Mouse (Mus musculus) hindbrain, embryonic 16.5 days (tissue): ENCODE measurements around the gene Wfdc15a. TPM values are rescaled to one million over a fixed set of nuclear protein-coding genes. Genes with fewer than 3 reads are reported as not detected.

Experiments
- ATAC-seq: fragments of 200-750 bp; cut with Nextera tagmentation; 2 replicates; pipeline ENCODE4 v1.8.0; 2017; ENCODE audit warnings: moderate TSS enrichment, moderate library complexity
- H3K27ac ChIP-seq: fragments of 300-500 bp; sonication (generic); 2 replicates; pipeline ENCODE4 v1.5.1; 2014; ENCODE audit warnings: low read depth, mild to moderate bottlenecking, control low read depth, low read length, moderate library complexity
- H3K27me3 ChIP-seq: fragments of 300-500 bp; sonication (generic); replicated peaks from 2 replicates; pipeline ENCODE4 v1.6.1; 2014; ENCODE audit warnings: low read length; ENCODE audit not compliant: control insufficient read depth, insufficient read depth
- H3K36me3 ChIP-seq: fragments of 300-500 bp; sonication (generic); 2 replicates; pipeline ENCODE4 v1.6.1; 2014; ENCODE audit warnings: mild to moderate bottlenecking, low read length, moderate library complexity, mixed read lengths; ENCODE audit not compliant: control insufficient read depth, insufficient read depth
- H3K4me1 ChIP-seq: fragments of 300-500 bp; sonication (generic); 2 replicates; pipeline ENCODE4 v1.6.1; 2014; ENCODE audit warnings: low read depth, low read length; ENCODE audit not compliant: control insufficient read depth, insufficient read depth
- H3K4me2 ChIP-seq: fragments of 300-500 bp; sonication (generic); 2 replicates; pipeline ENCODE4 v1.6.1; 2014; ENCODE audit warnings: mild to moderate bottlenecking, low read length, control low read depth, moderate library complexity
- H3K4me3 ChIP-seq: fragments of 300-500 bp; sonication (generic); 2 replicates; pipeline ENCODE4 v1.5.1; 2014; ENCODE audit warnings: mild to moderate bottlenecking, low read length, control low read depth, moderate library complexity
- H3K9ac ChIP-seq: fragments of 300-500 bp; sonication (generic); 2 replicates; pipeline ENCODE4 v1.6.1; 2014; ENCODE audit warnings: low read depth, mild to moderate bottlenecking, control low read depth, low read length, moderate library complexity
- H3K9me3 ChIP-seq: fragments of 300-500 bp; sonication (generic); 2 replicates; pipeline ENCODE4 v1.6.1; 2014; ENCODE audit warnings: mild to moderate bottlenecking, low read length, moderate library complexity; ENCODE audit not compliant: control insufficient read depth
- WGBS: fragments of 180-500 bp; shearing (Covaris S2); extraction: QIAGEN DNeasy Blood & Tissue Kit; methylation state at CpG from one replicate; pipeline ENCODE4 v1.1.7; 2014; 5-methylcytosine and 5-hydroxymethylcytosine counted together
- polyA plus RNA-seq: library from polyadenylated mRNA; unstranded; fragments of >200 nt; fragmentation: Nextera tagmentation; extraction: Ambion mirVana; gene quantifications from 2 replicates; pipeline ENCODE4 v1.2.1, GENCODE M21; 2015

Wfdc15a gene
- polyA plus RNA-seq, 1 experiment from 2014 or later: not detected

DNA sequence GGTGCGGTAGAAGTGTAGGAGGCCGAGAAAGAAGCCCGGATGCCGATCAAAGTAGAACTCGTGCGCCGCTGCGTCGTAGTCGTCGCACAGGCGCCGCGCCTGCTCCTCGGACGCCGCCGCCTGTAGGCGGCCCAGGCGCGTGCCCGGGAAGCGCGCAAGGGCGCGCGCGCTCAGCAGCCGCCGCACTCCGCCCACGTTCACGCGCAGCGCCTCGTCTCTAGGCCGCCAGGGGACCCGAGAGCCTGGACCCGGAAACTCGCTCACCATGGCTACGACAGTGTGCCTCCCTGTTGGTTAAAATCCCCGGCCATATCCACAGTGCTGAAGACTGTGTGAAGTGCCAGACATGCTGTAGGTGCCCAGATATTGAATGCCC lies 31.4 kb downstream of the Wfdc15a start:
- Histone ChIP-seq H3K9ac (no peak overlapping the region; the same call in 1 of the 2 replicates), H3K27me3 (peaks cover 52% of the 10 kb centered on the region), H3K36me3 (no peaks in the 10 kb centered on the region), H3K9me3 (no peaks in the 10 kb centered on the region; the same call in 1 of the 2 replicates), H3K4me2 (peak overlapping the region; percentile 74), H3K27ac (no peak overlapping the region), H3K4me1 (peaks cover 18% of the 10 kb centered on the region), H3K4me3 (peak overlapping the region; percentile 46)
- peak; percentile 62 for ATAC-seq
- WGBS: 7% methylated on average over 37 of the region's 42 CpGs

DNA sequence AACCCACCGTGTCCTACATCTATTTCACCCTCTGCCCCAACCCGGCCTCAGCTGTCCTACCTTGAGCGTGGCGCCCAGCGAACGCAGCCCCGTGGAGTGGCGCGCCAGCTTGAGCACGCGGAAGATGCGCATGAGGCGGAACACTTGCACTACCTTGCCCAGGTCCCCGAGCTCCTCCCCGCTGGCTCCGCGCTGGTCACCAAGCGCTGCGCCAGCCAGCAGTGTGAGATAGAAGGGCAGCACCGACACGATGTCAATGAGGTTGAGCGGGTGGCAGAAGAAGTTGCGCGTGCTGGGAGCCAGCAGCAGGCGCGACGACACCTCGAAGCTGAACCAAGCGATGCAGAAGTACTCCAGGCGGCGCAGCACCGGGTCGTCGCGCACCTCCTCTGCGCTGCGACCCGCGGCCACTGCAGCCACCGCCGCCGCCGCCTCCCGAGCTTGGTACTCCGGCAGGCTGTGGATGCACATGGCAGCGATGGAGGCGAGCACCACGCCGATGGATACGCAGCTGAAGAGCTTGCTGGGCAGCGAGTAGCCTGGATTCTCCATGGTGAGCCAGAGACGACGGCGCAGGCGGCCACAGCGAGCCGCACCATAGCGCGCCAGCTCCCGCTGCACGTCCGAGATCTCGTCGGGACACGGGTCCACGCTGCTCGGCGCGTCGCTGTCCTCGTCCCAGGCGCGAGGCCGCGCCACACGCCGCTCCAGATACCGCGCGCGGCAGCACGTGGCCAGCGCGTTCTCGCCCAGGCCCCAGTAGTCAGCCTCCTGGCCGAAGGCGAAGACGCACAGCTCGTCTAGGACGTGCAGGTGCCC lies 32.0 kb downstream of the Wfdc15a start:
- Histone ChIP-seq H3K9ac (peak overlapping the region; percentile 50), H3K4me1 (peaks cover 18% of the 10 kb centered on the region), H3K4me3 (peak overlapping the region; percentile 46), H3K27me3 (peaks cover 52% of the 10 kb centered on the region), H3K9me3 (no peaks in the 10 kb centered on the region; the same call in 1 of the 2 replicates), H3K27ac (no peak overlapping the region), H3K4me2 (peak overlapping the region; percentile 74), H3K36me3 (no peaks in the 10 kb centered on the region)
- peak; percentile 82 for ATAC-seq
- 12% methylated on average over 71 of the region's 90 CpGs for WGBS

DNA sequence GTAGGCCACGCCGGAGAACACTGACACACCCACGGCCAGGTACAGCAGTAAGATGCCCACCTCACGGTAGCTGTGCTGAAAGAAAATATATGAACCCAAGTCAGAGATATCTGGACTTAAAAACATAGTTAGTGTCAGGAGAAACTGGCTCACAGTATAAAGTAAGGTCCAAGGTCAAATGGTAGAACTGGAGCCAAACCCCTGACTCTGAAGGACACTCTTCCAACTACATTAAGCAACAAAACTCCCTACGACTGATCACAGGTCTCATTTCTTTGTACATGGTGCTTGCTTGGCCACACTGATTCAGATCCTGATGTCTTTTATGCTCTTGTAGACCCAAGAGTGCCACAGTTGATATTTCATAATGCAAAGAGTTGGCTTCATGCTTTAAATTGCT lies 35.0 kb downstream of the Wfdc15a start:
- H3K27ac ChIP-seq: no peak overlapping the region
- H3K4me2 ChIP-seq: no peak overlapping the region
- H3K27me3 ChIP-seq: peaks cover 38% of the 10 kb centered on the region
- H3K9ac ChIP-seq: no peak overlapping the region
- ATAC-seq: no peak
- H3K4me3 ChIP-seq: no peak overlapping the region
- no peaks in the 10 kb centered on the region for H3K36me3 ChIP-seq
- WGBS: 88% methylated on average over 5 of the region's 5 CpGs
- peaks cover 8% of the 10 kb centered on the region for H3K4me1 ChIP-seq
- H3K9me3 ChIP-seq: no peaks in the 10 kb centered on the region; the same call in 1 of the 2 replicates

DNA sequence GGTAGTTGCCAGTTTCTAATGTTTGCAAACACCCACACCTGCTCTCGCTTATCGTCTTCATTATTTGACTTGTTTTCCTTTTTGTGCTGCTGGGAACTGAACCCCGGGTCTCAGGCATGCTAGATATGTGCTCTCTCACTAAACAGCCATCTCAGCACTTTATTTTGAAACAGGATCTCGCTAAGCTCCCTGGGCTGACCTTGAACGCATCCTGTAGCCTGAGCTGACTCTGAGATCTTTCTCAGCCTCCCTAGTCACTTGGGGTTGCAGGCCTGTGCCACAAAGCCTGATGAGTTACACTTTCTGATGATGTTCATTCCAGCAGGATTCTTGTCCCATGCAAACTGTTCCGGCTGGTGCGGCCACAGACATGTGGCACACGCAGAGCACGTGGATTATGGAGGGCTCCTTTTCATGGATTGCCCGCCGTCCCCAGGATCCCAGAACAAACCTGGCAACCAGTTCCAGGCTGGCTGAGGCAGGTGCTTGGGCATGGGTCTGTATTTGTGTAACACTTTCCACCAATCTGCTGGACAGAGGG lies 38.3 kb downstream of the Wfdc15a start:
- H3K4me2 ChIP-seq: no peak overlapping the region
- H3K4me1 ChIP-seq: no peaks in the 10 kb centered on the region
- no peaks in the 10 kb centered on the region for H3K9me3 ChIP-seq
- WGBS: 84% methylated on average over 11 of the region's 11 CpGs
- H3K4me3 ChIP-seq: no peak overlapping the region
- no peak for ATAC-seq
- no peak overlapping the region for H3K27ac ChIP-seq
- peaks cover 6% of the 10 kb centered on the region; the same call in 1 of the 2 replicates for H3K27me3 ChIP-seq
- H3K9ac ChIP-seq: no peak overlapping the region
- no peaks in the 10 kb centered on the region for H3K36me3 ChIP-seq

DNA sequence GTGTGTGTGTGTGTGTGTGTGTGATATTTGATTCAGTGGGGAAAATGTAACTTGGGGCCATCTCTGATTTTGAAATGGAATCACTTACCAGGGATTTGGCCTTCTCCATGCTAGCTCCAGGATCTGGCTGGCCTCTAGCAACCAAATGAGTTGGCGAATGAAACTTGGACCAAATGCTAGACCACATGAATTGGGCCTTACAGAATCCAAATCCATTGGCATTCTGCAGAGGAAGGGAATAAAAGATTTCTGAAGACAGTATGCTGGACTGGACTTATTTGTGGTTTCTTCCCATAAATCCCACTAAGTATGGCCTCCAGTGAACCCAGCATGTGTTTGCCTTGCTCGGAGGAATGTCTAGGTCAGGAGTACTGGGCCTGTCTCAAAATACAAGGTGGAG lies 41.1 kb downstream of the Wfdc15a start:
- no peak overlapping the region for H3K4me3 ChIP-seq
- no peaks in the 10 kb centered on the region for H3K4me1 ChIP-seq
- no peaks in the 10 kb centered on the region for H3K9me3 ChIP-seq
- H3K27ac ChIP-seq: no peak overlapping the region
- H3K4me2 ChIP-seq: no peak overlapping the region
- WGBS: 94% methylated on average over 2 of the region's 2 CpGs
- no peak overlapping the region for H3K9ac ChIP-seq
- 0 out of 2 replicates have a peak, but pooled peaks cover 2% of the 10 kb centered on the region for H3K36me3 ChIP-seq
- H3K27me3 ChIP-seq: no peaks in the 10 kb centered on the region
- no peak for ATAC-seq

DNA sequence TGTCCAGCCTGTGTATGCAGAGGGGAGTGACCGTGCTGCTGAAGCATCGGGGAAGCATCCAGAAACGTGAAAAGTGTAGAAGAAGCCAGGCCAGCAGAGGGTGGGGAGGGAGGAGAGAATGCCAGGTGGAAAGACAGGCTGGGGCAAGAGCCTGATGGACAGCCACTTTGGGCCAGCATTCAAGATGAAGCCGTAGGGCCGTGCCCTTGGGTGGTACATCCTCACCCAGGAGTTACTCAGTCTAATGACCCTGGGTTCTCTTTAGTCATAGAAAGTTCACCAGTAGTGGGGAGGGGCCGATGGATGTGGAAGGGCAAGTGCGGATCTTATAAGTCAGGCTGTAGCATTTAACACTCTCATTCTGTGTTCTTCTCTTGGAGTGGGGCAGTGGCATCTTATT lies 43.8 kb downstream of the Wfdc15a start:
- Histone ChIP-seq H3K4me3 (no peak overlapping the region), H3K9me3 (no peaks in the 10 kb centered on the region), H3K4me1 (no peaks in the 10 kb centered on the region), H3K36me3 (peaks cover 9% of the 10 kb centered on the region), H3K4me2 (no peak overlapping the region), H3K27ac (no peak overlapping the region), H3K9ac (no peak overlapping the region), H3K27me3 (no peaks in the 10 kb centered on the region)
- 87% methylated on average over 7 of the region's 7 CpGs for WGBS
- ATAC-seq: no peak

DNA sequence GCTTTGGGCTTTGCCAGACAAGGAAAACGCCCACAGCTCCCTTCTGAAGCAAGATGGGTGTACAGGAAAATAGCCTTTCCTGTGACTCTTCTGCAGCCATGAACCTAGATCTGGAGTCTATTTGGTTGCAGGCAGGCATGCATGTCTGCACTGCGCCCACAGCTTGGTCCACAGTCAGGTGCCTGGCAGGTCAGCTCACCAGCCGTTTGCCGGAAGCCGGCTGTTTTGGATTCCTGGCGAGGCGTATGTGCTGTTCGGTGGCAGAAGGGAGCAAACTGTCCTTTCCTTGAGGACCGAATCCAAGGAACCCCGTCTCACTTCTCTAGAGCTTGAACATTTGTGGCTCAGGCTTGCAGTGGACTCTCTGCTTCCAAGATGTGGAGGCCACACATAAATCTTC lies 45.9 kb downstream of the Wfdc15a start:
- no peaks in the 10 kb centered on the region for H3K9me3 ChIP-seq

DNA sequence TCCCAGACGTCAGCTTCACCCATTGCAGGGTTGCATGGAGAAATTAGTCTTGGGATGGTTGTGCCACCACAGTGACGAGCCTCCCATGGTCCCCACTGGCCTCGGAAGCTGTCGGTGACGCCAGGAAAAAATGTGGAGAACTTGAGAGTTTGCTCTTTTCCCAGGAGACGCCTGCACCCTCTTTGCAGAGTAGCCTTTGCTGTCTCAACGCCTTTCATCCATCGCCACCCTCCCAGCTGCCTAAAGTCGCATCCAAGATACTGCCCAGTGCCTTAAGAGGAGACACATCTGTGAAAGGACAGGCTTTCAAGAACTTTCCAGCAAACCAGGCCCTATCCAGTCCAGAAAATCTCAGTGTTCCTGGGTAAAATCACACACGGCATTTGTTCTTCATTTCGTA lies 47.6 kb downstream of the Wfdc15a start:
- no peaks in the 10 kb centered on the region for H3K4me1 ChIP-seq
- WGBS: 93% methylated on average over 11 of the region's 11 CpGs

More for the DNA sequence above, 45.9 kb downstream of the Wfdc15a start:
- no peaks in the 10 kb centered on the region for H3K4me1 ChIP-seq
- 95% methylated on average over 10 of the region's 10 CpGs for WGBS
- no peak overlapping the region for H3K27ac ChIP-seq
- no peak overlapping the region for H3K4me2 ChIP-seq
- ATAC-seq: no peak
- no peaks in the 10 kb centered on the region for H3K27me3 ChIP-seq
- H3K36me3 ChIP-seq: peaks cover 9% of the 10 kb centered on the region
- no peak overlapping the region for H3K4me3 ChIP-seq
- no peak overlapping the region for H3K9ac ChIP-seq

DNA sequence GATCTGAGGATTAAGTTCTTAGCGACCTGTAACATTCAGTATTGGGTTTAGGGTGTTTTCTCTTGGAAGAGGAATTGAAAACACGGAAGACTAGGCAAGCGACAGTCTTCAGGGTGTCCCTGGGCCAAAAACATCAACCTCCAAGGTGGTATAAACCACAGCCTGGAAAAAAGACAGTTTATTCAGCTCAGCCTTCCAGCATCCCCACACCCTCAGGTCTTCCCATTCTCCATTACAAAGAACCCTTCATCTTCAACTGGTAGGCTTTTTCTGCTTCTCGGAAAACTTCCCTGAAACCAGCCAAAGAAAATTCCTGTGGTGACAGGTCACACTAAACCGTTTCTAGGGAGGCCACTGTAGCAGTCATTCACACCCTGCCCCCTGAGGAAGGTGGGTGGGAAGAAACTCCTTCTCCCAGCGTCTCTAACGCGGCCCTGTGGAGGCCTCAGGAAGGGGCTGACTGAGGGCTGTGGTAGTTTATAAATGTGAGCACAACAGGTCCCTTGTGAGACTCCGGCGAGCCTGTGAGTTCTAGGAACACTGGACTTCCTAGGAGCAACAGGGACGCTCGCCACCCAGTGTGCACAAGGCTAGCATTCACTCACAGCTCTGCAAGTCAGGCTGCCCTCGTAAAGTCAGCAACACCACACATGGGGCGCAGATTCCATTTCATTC lies 49.7 kb downstream of the Wfdc15a start:
- no peak overlapping the region for H3K27ac ChIP-seq
- H3K9me3 ChIP-seq: no peaks in the 10 kb centered on the region
- no peak overlapping the region for H3K4me3 ChIP-seq
- peaks cover 7% of the 10 kb centered on the region for H3K36me3 ChIP-seq
- no peaks in the 10 kb centered on the region for H3K27me3 ChIP-seq
- 35% methylated on average over 14 of the region's 14 CpGs for WGBS
- H3K9ac ChIP-seq: no peak overlapping the region
- no peak overlapping the region for H3K4me2 ChIP-seq
- peak; percentile 42 for ATAC-seq
- H3K4me1 ChIP-seq: no peaks in the 10 kb centered on the region

More for the DNA sequence above, 47.6 kb downstream of the Wfdc15a start:
- no peak for ATAC-seq
- Histone ChIP-seq H3K4me2 (no peak overlapping the region), H3K4me3 (no peak overlapping the region), H3K9me3 (no peaks in the 10 kb centered on the region), H3K9ac (no peak overlapping the region), H3K27ac (no peak overlapping the region), H3K27me3 (no peaks in the 10 kb centered on the region), H3K36me3 (peaks cover 9% of the 10 kb centered on the region)
